Mouse (Mus musculus) myocyte (in vitro differentiated cells): ENCODE measurements around the gene Grsf1. TPM values are rescaled to one million over a fixed set of nuclear protein-coding genes. Genes with fewer than 3 reads are reported as not detected.

ENCODE experiments used
- H3K27me3 ChIP-seq: one replicate; pipeline ENCODE4 v1.6.1; 2011; ENCODE audit not compliant: control insufficient read depth, insufficient read depth, insufficient read length
- H3K36me3 ChIP-seq: one replicate; pipeline ENCODE4 v1.6.1; 2011; ENCODE audit not compliant: control insufficient read depth, insufficient read depth
- H3K4me2 ChIP-seq: one replicate; pipeline ENCODE4 v1.6.1; 2011; ENCODE audit warnings: low read depth, control low read depth
- H3K4me3 ChIP-seq: one replicate; pipeline ENCODE4 v1.5.1; 2011; ENCODE audit warnings: mild to moderate bottlenecking, control low read depth, moderate library complexity
- H3K79me2 ChIP-seq: one replicate; pipeline ENCODE4 v1.6.1; 2011; ENCODE audit not compliant: control insufficient read depth, insufficient read depth
- H3ac ChIP-seq: one replicate; pipeline ENCODE4 v1.6.1; 2011; ENCODE audit not compliant: control insufficient read depth, insufficient read length
- CEBPB ChIP-seq: IDR thresholded peaks from 2 replicates; pipeline ENCODE4 v1.6.1; 2011; ENCODE audit warnings: mild to moderate bottlenecking, moderate library complexity; ENCODE audit not compliant: poor library complexity, insufficient read depth, severe bottlenecking
- E2F4 ChIP-seq: IDR thresholded peaks from one replicate; pipeline ENCODE4 v1.6.1; 2011; ENCODE audit warnings: mild to moderate bottlenecking, control low read depth, moderate library complexity; ENCODE audit not compliant: insufficient read depth
- MAX ChIP-seq: IDR thresholded peaks from one replicate; pipeline ENCODE4 v1.6.1; 2011; ENCODE audit warnings: low read depth, mild to moderate bottlenecking, control low read depth
- MYOD1 ChIP-seq, 3 experiments: IDR thresholded peaks; one replicate each; pipeline ENCODE4 v1.6.1; 2011; ENCODE audit warnings: control low read depth in 2 of 3, low read depth in 2 of 3, mild to moderate bottlenecking in 2 of 3, moderate library complexity in 1 of 3; ENCODE audit not compliant: insufficient read length in 2 of 3, control insufficient read depth in 1 of 3
- MYOG ChIP-seq, 3 experiments: IDR thresholded peaks; one replicate each; pipeline ENCODE4 v1.6.1; 2011; ENCODE audit warnings: control low read depth in 2 of 3, low read depth in 2 of 3, mild to moderate bottlenecking in 2 of 3; ENCODE audit not compliant: insufficient read length in 2 of 3, control insufficient read depth in 1 of 3, insufficient read depth in 1 of 3
- POLR2A ChIP-seq: IDR thresholded peaks from one replicate; pipeline ENCODE4 v1.6.1; 2011; ENCODE audit warnings: low read depth, mild to moderate bottlenecking, control low read depth, moderate library complexity; ENCODE audit not compliant: insufficient read length
- POLR2AphosphoS2 ChIP-seq: IDR thresholded peaks from one replicate; pipeline ENCODE4 v1.6.1; 2011; ENCODE audit warnings: low read depth, control low read depth; ENCODE audit not compliant: insufficient read length
- REST ChIP-seq: IDR thresholded peaks from one replicate; pipeline ENCODE4 v1.6.1; 2011; ENCODE audit warnings: mild to moderate bottlenecking, control low read depth, moderate library complexity; ENCODE audit not compliant: insufficient read depth, insufficient read length
- SRF ChIP-seq: IDR thresholded peaks from one replicate; pipeline ENCODE4 v1.6.1; 2011; ENCODE audit warnings: low read depth; ENCODE audit not compliant: control insufficient read depth, insufficient read length
- TCF12 ChIP-seq: IDR thresholded peaks from one replicate; pipeline ENCODE4 v1.6.1; 2011; ENCODE audit warnings: mild to moderate bottlenecking, control low read depth; ENCODE audit not compliant: poor library complexity, insufficient read depth, severe bottlenecking
- TCF3 ChIP-seq: IDR thresholded peaks from one replicate; pipeline ENCODE4 v1.6.1; 2011; ENCODE audit warnings: low read depth, control low read depth; ENCODE audit not compliant: insufficient read length
- USF1 ChIP-seq: IDR thresholded peaks from one replicate; pipeline ENCODE4 v1.6.1; 2011; ENCODE audit warnings: low read depth, mild to moderate bottlenecking, control low read depth, moderate library complexity
- polyA plus RNA-seq: library from polyadenylated mRNA; unstranded; fragments of >200 nt; fragmentation: generic; extraction: Trizol; gene quantifications from one replicate; pipeline ENCODE4 v1.2.1, GENCODE M21; 2012; ENCODE audit warnings: missing spikeins

Grsf1 gene
- polyA plus RNA-seq, 1 experiment: 29.5 TPM

- Histone ChIP-seq H3K79me2 (no peaks in the 10 kb centered on the region), H3K27me3 (no peaks in the 10 kb centered on the region)
These were observed 21.3 kb upstream of the Grsf1 start for GRCm38 (mm10) chr5:88697291-88697690.

GRCm38 (mm10) chr5:88693057-88693456 lies 17.1 kb upstream of the Grsf1 start:
- Histone ChIP-seq H3K36me3 (no peaks in the 10 kb centered on the region), H3K27me3 (no peaks in the 10 kb centered on the region), H3K4me3 (no peak overlapping the region), H3K79me2 (no peaks in the 10 kb centered on the region), H3ac (no peak overlapping the region), H3K4me2 (no peak overlapping the region)
- TF ChIP-seq POLR2AphosphoS2 (no peak), MYOG (IDR thresholded peaks at IDR 0.05; ENCODE audit: control insufficient read depth in 1 of 3, insufficient read depth in 1 of 3, insufficient read length in 2 of 3, low read depth in 2 of 3) (no peak), TCF3 (no peak), E2F4 (no peak), CEBPB (no peak), REST (no peak), USF1 (no peak), SRF (no peak), POLR2A (no peak), TCF12 (no peak), MYOD1 (IDR thresholded peaks at IDR 0.05; ENCODE audit: control insufficient read depth in 1 of 3, insufficient read length in 2 of 3, low read depth in 2 of 3) (no peak), MAX (no peak)

More at GRCm38 (mm10) chr5:88697291-88697690, 21.3 kb upstream of the Grsf1 start:
- no peak overlapping the region for H3K4me3 ChIP-seq
- no peak overlapping the region for H3ac ChIP-seq
- H3K4me2 ChIP-seq: no peak overlapping the region
- no peak for TF ChIP-seq TCF12
- no peak for TF ChIP-seq MYOD1 (IDR thresholded peaks at IDR 0.05; ENCODE audit: control insufficient read depth in 1 of 3, insufficient read length in 2 of 3, low read depth in 2 of 3)
- TF ChIP-seq USF1: no peak
- TF ChIP-seq SRF: no peak
- TF ChIP-seq TCF3: no peak
- no peak for TF ChIP-seq POLR2AphosphoS2
- TF ChIP-seq MAX: no peak
- TF ChIP-seq MYOG (IDR thresholded peaks at IDR 0.05; ENCODE audit: control insufficient read depth in 1 of 3, insufficient read depth in 1 of 3, insufficient read length in 2 of 3, low read depth in 2 of 3): no peak
- TF ChIP-seq POLR2A: no peak
- TF ChIP-seq E2F4: no peak
- no peak for TF ChIP-seq REST
- no peaks in the 10 kb centered on the region for H3K36me3 ChIP-seq

GRCm38 (mm10) chr5:88692586-88692985 lies 16.6 kb upstream of the Grsf1 start:
- TF ChIP-seq TCF12 (no peak), SRF (no peak), TCF3 (no peak), USF1 (no peak)
- H3K79me2 ChIP-seq: no peaks in the 10 kb centered on the region
- no peaks in the 10 kb centered on the region for H3K27me3 ChIP-seq
- no peak overlapping the region for H3K4me3 ChIP-seq
- no peak overlapping the region for H3K4me2 ChIP-seq
- H3ac ChIP-seq: no peak overlapping the region
- no peaks in the 10 kb centered on the region for H3K36me3 ChIP-seq

- Histone ChIP-seq H3K79me2 (no peaks in the 10 kb centered on the region), H3K4me3 (no peak overlapping the region), H3K36me3 (no peaks in the 10 kb centered on the region), H3ac (no peak overlapping the region), H3K27me3 (no peaks in the 10 kb centered on the region), H3K4me2 (no peak overlapping the region)
- no peak for TF ChIP-seq E2F4
- no peak for TF ChIP-seq CEBPB
- TF ChIP-seq USF1: no peak
- no peak for TF ChIP-seq MAX
- TF ChIP-seq MYOD1 (IDR thresholded peaks at IDR 0.05; ENCODE audit: control insufficient read depth in 1 of 3, insufficient read length in 2 of 3, low read depth in 2 of 3): no peak
- TF ChIP-seq REST: no peak
- no peak for TF ChIP-seq MYOG (IDR thresholded peaks at IDR 0.05; ENCODE audit: control insufficient read depth in 1 of 3, insufficient read depth in 1 of 3, insufficient read length in 2 of 3, low read depth in 2 of 3)
- TF ChIP-seq TCF3: no peak
- no peak for TF ChIP-seq TCF12
- TF ChIP-seq SRF: no peak
- no peak for TF ChIP-seq POLR2A
- no peak for TF ChIP-seq POLR2AphosphoS2
These were observed 15.6 kb upstream of the Grsf1 start for GRCm38 (mm10) chr5:88691506-88692095.
